Mouse (Mus musculus) stomach, postnatal 0 days (tissue): ENCODE data around the gene Lrrc47.

ENCODE experiments used
- CTCF ChIP-seq: IDR thresholded peaks from 2 replicates; pipeline ENCODE4 v1.5.1; 2016; ENCODE audit warnings: antibody characterized with exemption, low read depth, mild to moderate bottlenecking, moderate library complexity
- EP300 ChIP-seq: optimal IDR thresholded peaks from 2 replicates; pipeline ENCODE3; 2016; ENCODE audit warnings: antibody characterized with exemption

DNA sequence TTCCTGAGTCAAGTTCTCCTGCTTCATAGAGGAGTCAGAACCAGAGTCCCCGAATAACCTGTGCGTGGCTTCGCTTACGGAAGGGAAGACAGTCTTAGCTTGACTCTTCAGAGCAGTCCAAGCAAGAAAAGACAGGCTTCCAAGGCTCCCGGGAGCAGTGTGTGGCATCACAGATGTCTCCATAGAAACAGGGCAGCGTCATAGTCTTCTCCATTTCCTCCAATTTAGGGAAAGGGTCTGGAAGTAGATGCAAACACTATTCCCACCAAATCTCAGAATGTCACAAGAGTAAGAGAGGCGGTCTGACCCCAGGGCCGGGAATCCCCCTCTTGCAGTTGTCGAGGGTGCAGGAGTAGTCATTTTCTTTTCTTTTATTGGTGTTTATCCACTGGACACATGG lies 31.0 kb downstream of the Lrrc47 start, which contains the start of gene Ccdc27:
- TF ChIP-seq EP300 (no peak), CTCF (no peak)
